Mouse (Mus musculus) urinary bladder, postnatal 36 days (tissue): ENCODE measurements around the gene March4.

Experiments
- DNase-seq, 2 experiments: peaks; one replicate each; pipeline ENCODE4 v3.0.0; 2022; ENCODE audit warnings: low spot score in 2 of 2, mixed read lengths in 1 of 2

March4 gene

DNA sequence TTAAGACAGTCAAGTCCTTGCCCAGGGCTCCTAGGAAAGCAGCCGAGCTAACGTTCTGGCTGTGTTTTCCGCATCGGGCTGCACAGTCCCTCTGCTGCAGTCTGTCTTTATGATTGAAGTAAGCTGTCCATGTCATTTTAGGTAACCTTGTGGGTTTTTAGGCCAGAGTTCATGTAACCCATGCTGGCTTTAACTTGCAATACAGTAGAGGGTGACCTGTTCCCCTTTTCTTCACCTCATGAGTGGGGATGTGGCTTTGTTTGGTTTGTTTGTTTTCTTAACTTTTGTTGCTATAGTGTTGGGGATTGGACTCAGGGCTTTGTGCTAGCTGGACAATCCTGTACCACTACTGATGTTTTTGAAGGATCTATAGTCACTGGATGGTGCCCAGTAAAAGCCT lies 146.3 kb downstream of the March4 start:
- no peak for DNase-seq

DNA sequence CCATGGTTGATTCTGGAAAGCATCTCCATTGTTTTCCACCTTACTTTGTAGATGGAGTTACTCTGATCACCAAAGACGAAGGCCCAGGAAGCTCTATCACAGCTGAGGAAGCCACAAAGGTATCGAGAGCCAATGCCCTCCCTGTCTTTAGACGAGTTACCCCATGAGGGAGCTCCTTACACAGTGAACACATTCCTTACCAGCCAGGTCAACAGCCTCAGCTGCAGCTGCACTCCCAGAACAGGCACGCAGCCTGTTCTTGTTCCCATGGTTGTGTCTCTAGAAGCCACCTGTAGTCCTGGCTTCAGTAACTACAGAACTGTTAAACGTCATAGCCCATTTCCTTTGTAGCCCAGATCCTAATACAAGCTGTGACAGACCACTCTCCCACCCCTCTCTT lies 153.1 kb downstream of the March4 start:
- no peak for DNase-seq

DNA sequence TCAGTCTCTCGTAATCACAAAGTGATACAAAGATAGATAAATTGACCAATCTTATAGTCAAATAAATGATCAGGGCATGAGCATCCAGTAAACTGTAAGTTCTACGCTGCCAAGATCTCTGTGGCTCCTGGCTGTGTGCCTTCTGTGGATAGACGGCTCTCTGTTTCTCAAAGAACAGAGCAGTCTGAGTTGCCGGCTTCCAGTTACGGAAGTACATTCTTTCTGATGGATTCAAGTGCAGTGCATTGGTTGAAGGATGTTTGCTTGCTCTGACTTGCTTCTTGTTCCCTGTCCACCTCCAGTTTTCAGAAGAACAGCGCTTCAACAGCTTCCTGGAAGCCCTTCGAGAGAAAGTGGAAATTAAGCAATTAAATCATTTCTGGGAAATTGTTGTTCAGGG lies 153.7 kb downstream of the March4 start:
- DNase-seq = no peak

DNA sequence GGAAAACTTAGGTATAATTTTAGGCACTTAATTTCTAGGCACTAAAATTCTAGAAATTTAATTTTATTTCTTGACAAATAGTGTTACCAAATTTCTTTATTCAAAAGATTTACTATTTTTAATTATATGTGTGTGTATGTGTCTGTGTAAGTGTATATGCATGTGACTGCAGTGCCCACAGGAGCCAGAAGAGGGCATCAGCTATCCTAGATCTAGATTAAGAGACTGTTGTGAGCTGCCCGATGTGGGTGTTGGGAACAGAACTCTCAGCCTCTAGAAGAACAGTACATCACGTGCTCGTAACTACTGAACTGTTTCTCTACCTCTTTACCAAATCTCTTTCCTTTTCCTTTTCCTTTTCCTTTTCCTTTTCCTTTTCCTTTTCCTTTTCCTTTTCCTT lies 156.2 kb downstream of the March4 start:
- DNase-seq = no peak

DNA sequence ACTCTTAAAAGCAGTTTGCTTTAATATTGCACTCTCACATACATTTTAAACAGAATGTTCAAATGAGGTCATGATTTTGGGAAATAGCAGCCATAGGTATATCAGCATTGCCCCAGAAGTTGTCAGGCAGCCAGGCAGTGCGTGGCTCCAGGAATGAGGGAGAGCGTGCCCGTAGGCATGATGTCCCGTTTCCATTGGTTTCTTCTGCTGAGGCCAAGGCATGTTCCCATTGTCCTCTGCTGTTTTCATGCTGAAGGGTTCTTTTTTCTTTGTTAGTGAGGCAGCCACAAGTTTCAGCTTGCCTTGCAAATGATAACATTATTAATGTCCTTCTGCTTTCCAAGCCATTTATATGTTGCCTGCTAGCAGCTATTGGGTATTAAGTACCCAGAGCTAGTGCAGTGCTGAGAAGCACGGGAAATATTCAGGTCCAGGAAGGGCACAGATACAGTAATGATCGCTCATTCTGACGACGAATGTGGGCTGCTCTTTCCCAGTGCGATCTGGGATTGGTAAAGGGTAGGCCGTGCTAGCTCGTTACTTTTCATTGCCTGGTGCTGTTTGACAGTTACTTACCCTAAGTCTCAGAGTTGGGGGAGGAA lies 156.9 kb downstream of the March4 start:
- DNase-seq = no peak

DNA sequence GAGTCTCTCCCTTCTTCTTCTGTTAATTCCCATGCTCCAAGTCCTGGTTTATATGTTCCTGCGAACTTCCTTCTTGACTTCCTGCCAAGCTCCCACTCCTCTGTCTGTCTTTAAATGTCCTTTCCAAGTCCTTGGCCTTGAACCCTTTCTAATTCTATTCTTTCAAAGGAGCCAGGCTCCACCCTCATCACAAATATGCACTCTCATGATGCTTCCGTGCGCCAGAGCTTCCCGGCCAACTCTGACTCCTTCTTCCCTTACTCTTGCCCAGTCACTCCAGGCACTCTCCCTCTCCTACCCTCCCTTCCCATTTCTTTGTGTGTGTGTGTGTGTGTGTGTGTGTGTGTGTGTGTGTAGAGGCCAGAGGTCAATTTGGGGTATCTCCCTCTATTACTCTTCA lies 158.6 kb downstream of the March4 start:
- DNase-seq = no peak
